Mouse (Mus musculus): Measurements from ENCODE around the gene Prdm2. TPM values are rescaled to one million over a fixed set of nuclear protein-coding genes. Genes with fewer than 3 reads are reported as not detected.

Prdm2 gene
- polyA plus RNA-seq, 1 experiment: 13.5 TPM

GRCm38 (mm10) chr4:143127171-143127570 is 85.6 kb downstream of the Prdm2 start:
- DNase-seq (ENCODE audit: low read depth in 1 of 2, low spot score in 2 of 2): no peak
- H3K36me3 ChIP-seq (ENCODE audit: control insufficient read depth, insufficient read depth, low read length): peaks cover 17% of the 10 kb centered on the region
- WGBS: 73% methylated on average over 5 of the region's 5 CpGs
- no peaks in the 10 kb centered on the region for H3K4me1 ChIP-seq (ENCODE audit: control insufficient read depth, insufficient read depth, insufficient read length)
- no peak for TF ChIP-seq CTCF (IDR thresholded peaks at IDR 0.05; ENCODE audit: extremely low read depth, insufficient read depth, insufficient read length, insufficient replicate concordance)
- no peak for TF ChIP-seq POLR2A (IDR thresholded peaks at IDR 0.05; ENCODE audit: low read depth, low read length)
- no peak overlapping the region for H3K27ac ChIP-seq (ENCODE audit: insufficient read depth, low read length)
- H3K4me3 ChIP-seq (ENCODE audit: extremely low read depth, insufficient read depth, insufficient read length): no peak overlapping the region
- H3K27me3 ChIP-seq (ENCODE audit: control insufficient read depth, insufficient read depth, low read length): no peaks in the 10 kb centered on the region

- Histone ChIP-seq H3K36me3 (ENCODE audit: control insufficient read depth, insufficient read depth, low read length) (peaks cover 11% of the 10 kb centered on the region), H3K27ac (ENCODE audit: insufficient read depth, low read length) (no peak overlapping the region), H3K4me1 (ENCODE audit: control insufficient read depth, insufficient read depth, insufficient read length) (no peaks in the 10 kb centered on the region), H3K27me3 (ENCODE audit: control insufficient read depth, insufficient read depth, low read length) (no peaks in the 10 kb centered on the region), H3K4me3 (ENCODE audit: extremely low read depth, insufficient read depth, insufficient read length) (no peak overlapping the region)
- 94% methylated on average over 14 of the region's 14 CpGs for WGBS
- no peak for DNase-seq (ENCODE audit: low read depth in 1 of 2, low spot score in 2 of 2)
- TF ChIP-seq CTCF (IDR thresholded peaks at IDR 0.05; ENCODE audit: extremely low read depth, insufficient read depth, insufficient read length, insufficient replicate concordance) (no peak), POLR2A (IDR thresholded peaks at IDR 0.05; ENCODE audit: low read depth, low read length) (no peak)
Measured at GRCm38 (mm10) chr4:143126476-143126875, 86.3 kb downstream of the Prdm2 start.

GRCm38 (mm10) chr4:143125290-143125689 is 87.5 kb downstream of the Prdm2 start:
- no peaks in the 10 kb centered on the region for H3K27me3 ChIP-seq (ENCODE audit: control insufficient read depth, insufficient read depth, low read length)
- no peaks in the 10 kb centered on the region for H3K4me1 ChIP-seq (ENCODE audit: control insufficient read depth, insufficient read depth, insufficient read length)
- no peak for DNase-seq (ENCODE audit: low read depth in 1 of 2, low spot score in 2 of 2)
- no peak overlapping the region for H3K4me3 ChIP-seq (ENCODE audit: extremely low read depth, insufficient read depth, insufficient read length)
- 88% methylated on average over 6 of the region's 6 CpGs for WGBS
- H3K36me3 ChIP-seq (ENCODE audit: control insufficient read depth, insufficient read depth, low read length): peaks cover 8% of the 10 kb centered on the region
- TF ChIP-seq CTCF (IDR thresholded peaks at IDR 0.05; ENCODE audit: extremely low read depth, insufficient read depth, insufficient read length, insufficient replicate concordance) (no peak), POLR2A (IDR thresholded peaks at IDR 0.05; ENCODE audit: low read depth, low read length) (no peak)
- no peak overlapping the region for H3K27ac ChIP-seq (ENCODE audit: insufficient read depth, low read length)

GRCm38 (mm10) chr4:143123043-143123442 is 89.8 kb downstream of the Prdm2 start:
- 89% methylated on average over 10 of the region's 10 CpGs for WGBS

GRCm38 (mm10) chr4:143121174-143121573 is 91.6 kb downstream of the Prdm2 start:
- Histone ChIP-seq H3K27ac (ENCODE audit: insufficient read depth, low read length) (no peak overlapping the region), H3K4me3 (ENCODE audit: extremely low read depth, insufficient read depth, insufficient read length) (no peak overlapping the region), H3K27me3 (ENCODE audit: control insufficient read depth, insufficient read depth, low read length) (no peaks in the 10 kb centered on the region), H3K36me3 (ENCODE audit: control insufficient read depth, insufficient read depth, low read length) (peaks cover 3% of the 10 kb centered on the region; the same call in 1 of the 2 replicates), H3K4me1 (ENCODE audit: control insufficient read depth, insufficient read depth, insufficient read length) (no peaks in the 10 kb centered on the region)
- DNase-seq (ENCODE audit: low read depth in 1 of 2, low spot score in 2 of 2): no peak
- TF ChIP-seq POLR2A (IDR thresholded peaks at IDR 0.05; ENCODE audit: low read depth, low read length): no peak
- TF ChIP-seq CTCF (IDR thresholded peaks at IDR 0.05; ENCODE audit: extremely low read depth, insufficient read depth, insufficient read length, insufficient replicate concordance): no peak
- WGBS: 89% methylated on average over 3 of the region's 3 CpGs

More at GRCm38 (mm10) chr4:143123043-143123442, 89.8 kb downstream of the Prdm2 start:
- no peak overlapping the region for H3K4me3 ChIP-seq (ENCODE audit: extremely low read depth, insufficient read depth, insufficient read length)
- peaks cover 5% of the 10 kb centered on the region; the same call in 1 of the 2 replicates for H3K36me3 ChIP-seq (ENCODE audit: control insufficient read depth, insufficient read depth, low read length)
- TF ChIP-seq POLR2A (IDR thresholded peaks at IDR 0.05; ENCODE audit: low read depth, low read length) (no peak), CTCF (IDR thresholded peaks at IDR 0.05; ENCODE audit: extremely low read depth, insufficient read depth, insufficient read length, insufficient replicate concordance) (no peak)
- no peak overlapping the region for H3K27ac ChIP-seq (ENCODE audit: insufficient read depth, low read length)
- no peaks in the 10 kb centered on the region for H3K27me3 ChIP-seq (ENCODE audit: control insufficient read depth, insufficient read depth, low read length)
- H3K4me1 ChIP-seq (ENCODE audit: control insufficient read depth, insufficient read depth, insufficient read length): no peaks in the 10 kb centered on the region
- DNase-seq (ENCODE audit: low read depth in 1 of 2, low spot score in 2 of 2): no peak

- WGBS: 89% methylated on average over 8 of the region's 8 CpGs
- H3K4me3 ChIP-seq (ENCODE audit: extremely low read depth, insufficient read depth, insufficient read length): no peak overlapping the region
Measured at GRCm38 (mm10) chr4:143120008-143120407, 92.8 kb downstream of the Prdm2 start.

GRCm38 (mm10) chr4:143118843-143119242 is 94.0 kb downstream of the Prdm2 start:
- Histone ChIP-seq H3K4me1 (ENCODE audit: control insufficient read depth, insufficient read depth, insufficient read length) (no peaks in the 10 kb centered on the region), H3K27me3 (ENCODE audit: control insufficient read depth, insufficient read depth, low read length) (no peaks in the 10 kb centered on the region), H3K27ac (ENCODE audit: insufficient read depth, low read length) (no peak overlapping the region), H3K36me3 (ENCODE audit: control insufficient read depth, insufficient read depth, low read length) (peaks cover 3% of the 10 kb centered on the region; the same call in 1 of the 2 replicates), H3K4me3 (ENCODE audit: extremely low read depth, insufficient read depth, insufficient read length) (no peak overlapping the region)
- DNase-seq (ENCODE audit: low read depth in 1 of 2, low spot score in 2 of 2): no peak
- 47% methylated on average over 4 of the region's 4 CpGs for WGBS
- no peak for TF ChIP-seq POLR2A (IDR thresholded peaks at IDR 0.05; ENCODE audit: low read depth, low read length)
- no peak for TF ChIP-seq CTCF (IDR thresholded peaks at IDR 0.05; ENCODE audit: extremely low read depth, insufficient read depth, insufficient read length, insufficient replicate concordance)

More at GRCm38 (mm10) chr4:143120008-143120407, 92.8 kb downstream of the Prdm2 start:
- Histone ChIP-seq H3K27ac (ENCODE audit: insufficient read depth, low read length) (no peak overlapping the region), H3K4me1 (ENCODE audit: control insufficient read depth, insufficient read depth, insufficient read length) (no peaks in the 10 kb centered on the region), H3K27me3 (ENCODE audit: control insufficient read depth, insufficient read depth, low read length) (no peaks in the 10 kb centered on the region), H3K36me3 (ENCODE audit: control insufficient read depth, insufficient read depth, low read length) (peaks cover 3% of the 10 kb centered on the region; the same call in 1 of the 2 replicates)
- no peak for TF ChIP-seq POLR2A (IDR thresholded peaks at IDR 0.05; ENCODE audit: low read depth, low read length)
- no peak for TF ChIP-seq CTCF (IDR thresholded peaks at IDR 0.05; ENCODE audit: extremely low read depth, insufficient read depth, insufficient read length, insufficient replicate concordance)
- no peak for DNase-seq (ENCODE audit: low read depth in 1 of 2, low spot score in 2 of 2)

Data from spleen, adult 2 months (tissue).